Mouse (Mus musculus) MEL (cell line): ENCODE data around the gene Samsn1. TPM values are rescaled to one million over a fixed set of nuclear protein-coding genes. Genes with fewer than 3 reads are reported as not detected.

Experiments used
- DNase-seq: peaks from one replicate; pipeline ENCODE4 v3.0.0; 2011; ENCODE audit warnings: low read depth, low spot score
- H3K27ac ChIP-seq: 2 replicates; pipeline ENCODE4 v1.5.1; 2012; ENCODE audit warnings: low read depth, mild to moderate bottlenecking, control low read depth, low read length, moderate library complexity; ENCODE audit not compliant: control insufficient read depth
- H3K27me3 ChIP-seq, 2 experiments: fragments of 150-350 bp in 1 of 2; sonication (generic) in 1 of 2; 2 replicates each; pipeline ENCODE4 v1.6.1; 2012; ENCODE audit warnings: low read length in 2 of 2, mild to moderate bottlenecking in 2 of 2, improper control_type of control experiment in 1 of 2, moderate library complexity in 1 of 2; ENCODE audit not compliant: insufficient read depth in 2 of 2, control insufficient read depth in 1 of 2
- H3K36me3 ChIP-seq, 2 experiments: 2 replicates each; pipeline ENCODE4 v1.6.1; 2012 to 2014; ENCODE audit warnings: low read length in 2 of 2, improper control_type of control experiment in 1 of 2, inconsistent platforms in 1 of 2, mild to moderate bottlenecking in 1 of 2; ENCODE audit not compliant: insufficient read depth in 2 of 2, control insufficient read depth in 1 of 2
- H3K4me1 ChIP-seq, 2 experiments: fragments of 150-350 bp in 1 of 2; sonication (generic) in 1 of 2; 2 replicates each; pipeline ENCODE4 v1.6.1; 2012; ENCODE audit warnings: low read length in 2 of 2, improper control_type of control experiment in 1 of 2, mild to moderate bottlenecking in 1 of 2; ENCODE audit not compliant: insufficient read depth in 2 of 2, control insufficient read depth in 1 of 2
- H3K4me3 ChIP-seq, 2 experiments: fragments of 150-350 bp in 1 of 2; sonication (generic) in 1 of 2; 2 replicates each; pipeline ENCODE4 v1.5.1; 2012; ENCODE audit warnings: low read depth in 2 of 2, low read length in 2 of 2, mild to moderate bottlenecking in 2 of 2, moderate library complexity in 2 of 2, control low read depth in 1 of 2, improper control_type of control experiment in 1 of 2; ENCODE audit not compliant: control insufficient read depth in 1 of 2, insufficient read depth in 1 of 2
- H3K79me2 ChIP-seq: 2 replicates; pipeline ENCODE4 v1.6.1; 2012; ENCODE audit warnings: mild to moderate bottlenecking, low read length, moderate library complexity; ENCODE audit not compliant: control insufficient read depth, poor library complexity, insufficient read depth
- H3K9ac ChIP-seq: 2 replicates; pipeline ENCODE4 v1.6.1; 2012; ENCODE audit warnings: low read depth, mild to moderate bottlenecking, control low read depth, low read length, moderate library complexity; ENCODE audit not compliant: control insufficient read depth, poor library complexity, severe bottlenecking
- H3K9me3 ChIP-seq: fragments of 150-350 bp; sonication (generic); replicated peaks from 2 replicates; pipeline ENCODE4 v1.6.1; 2012; ENCODE audit warnings: mild to moderate bottlenecking, low read length, improper control_type of control experiment, moderate library complexity; ENCODE audit not compliant: insufficient read depth
- BHLHE40 ChIP-seq: IDR thresholded peaks from 2 replicates; pipeline ENCODE4 v1.6.1; 2012; ENCODE audit warnings: low read depth, mild to moderate bottlenecking, inconsistent platforms, low read length, improper control_type of control experiment, borderline replicate concordance
- CHD1 ChIP-seq: IDR thresholded peaks from 2 replicates; pipeline ENCODE4 v1.6.1; 2012; ENCODE audit warnings: low read depth, mild to moderate bottlenecking, inconsistent platforms, low read length, improper control_type of control experiment
- CHD2 ChIP-seq: IDR thresholded peaks from 2 replicates; pipeline ENCODE4 v1.6.1; 2011; ENCODE audit warnings: low read length, improper control_type of control experiment
- ETS1 ChIP-seq: IDR thresholded peaks from 2 replicates; pipeline ENCODE4 v1.6.1; 2012; ENCODE audit warnings: low read depth, mild to moderate bottlenecking, inconsistent platforms, low read length, improper control_type of control experiment, moderate library complexity
- GABPA ChIP-seq: IDR thresholded peaks from 2 replicates; pipeline ENCODE4 v1.6.1; 2012; ENCODE audit warnings: low read depth, mild to moderate bottlenecking, inconsistent platforms, low read length, improper control_type of control experiment, moderate library complexity
- KAT2A ChIP-seq: conservative IDR thresholded peaks from 2 replicates; pipeline ENCODE4 v1.6.1; 2012; ENCODE audit warnings: low read depth, low read length, improper control_type of control experiment, inconsistent platforms
- MAX ChIP-seq: IDR thresholded peaks from 2 replicates; pipeline ENCODE4 v1.6.1; 2011; ENCODE audit warnings: low read length, improper control_type of control experiment
- MAZ ChIP-seq: IDR thresholded peaks from 2 replicates; pipeline ENCODE4 v1.6.1; 2012; ENCODE audit warnings: low read depth, mild to moderate bottlenecking, inconsistent platforms, low read length, improper control_type of control experiment
- MEF2A ChIP-seq: IDR thresholded peaks from 2 replicates; pipeline ENCODE4 v1.6.1; 2014; ENCODE audit warnings: low read depth, mild to moderate bottlenecking, inconsistent platforms, low read length, improper control_type of control experiment; ENCODE audit not compliant: poor library complexity, insufficient replicate concordance, severe bottlenecking; ENCODE audit errors: extremely low read depth
- MXI1 ChIP-seq: IDR thresholded peaks from 2 replicates; pipeline ENCODE4 v1.6.1; 2011; ENCODE audit warnings: mild to moderate bottlenecking, low read depth, low read length, improper control_type of control experiment
- MYB ChIP-seq: IDR thresholded peaks from 2 replicates; pipeline ENCODE4 v1.6.1; 2011; ENCODE audit warnings: mild to moderate bottlenecking, low read depth, low read length, improper control_type of control experiment
- NRF1 ChIP-seq: IDR thresholded peaks from 2 replicates; pipeline ENCODE4 v1.6.1; 2014; ENCODE audit warnings: low read depth, mild to moderate bottlenecking, inconsistent platforms, low read length, improper control_type of control experiment, moderate library complexity; ENCODE audit not compliant: poor library complexity, insufficient read depth, severe bottlenecking
- POLR2A ChIP-seq, 2 experiments: IDR thresholded peaks; 2 replicates each; pipeline ENCODE4 v1.6.1; 2011 to 2012; ENCODE audit warnings: low read length in 2 of 2, mild to moderate bottlenecking in 2 of 2, control low read depth in 1 of 2, improper control_type of control experiment in 1 of 2, low read depth in 1 of 2, moderate library complexity in 1 of 2; ENCODE audit not compliant: control insufficient read depth in 1 of 2, insufficient read depth in 1 of 2, poor library complexity in 1 of 2
- POLR2AphosphoS2 ChIP-seq: IDR thresholded peaks from 2 replicates; pipeline ENCODE4 v1.6.1; 2011; ENCODE audit warnings: low read length, improper control_type of control experiment
- RCOR1 ChIP-seq: IDR thresholded peaks from 2 replicates; pipeline ENCODE4 v1.6.1; 2012; ENCODE audit warnings: low read depth, mild to moderate bottlenecking, inconsistent platforms, low read length, improper control_type of control experiment
- SIN3A ChIP-seq: IDR thresholded peaks from 2 replicates; pipeline ENCODE4 v1.6.1; 2012; ENCODE audit warnings: low read length, improper control_type of control experiment, inconsistent platforms
- TBP ChIP-seq: IDR thresholded peaks from 2 replicates; pipeline ENCODE4 v1.8.0; 2011; ENCODE audit warnings: low read depth, low read length, improper control_type of control experiment
- UBTF ChIP-seq: IDR thresholded peaks from 2 replicates; pipeline ENCODE4 v1.6.1; 2012; ENCODE audit warnings: low read depth, mild to moderate bottlenecking, inconsistent platforms, low read length, improper control_type of control experiment, moderate library complexity, borderline replicate concordance; ENCODE audit not compliant: insufficient read depth
- USF1 ChIP-seq: IDR thresholded peaks from 2 replicates; pipeline ENCODE4 v1.6.1; 2014; ENCODE audit warnings: low read depth, mild to moderate bottlenecking, inconsistent platforms, low read length, improper control_type of control experiment, moderate library complexity
- USF2 ChIP-seq, 2 experiments: IDR thresholded peaks; 2 replicates each; pipeline ENCODE4 v1.6.1; 2011 to 2012; ENCODE audit warnings: improper control_type of control experiment in 2 of 2, low read length in 2 of 2, borderline replicate concordance in 1 of 2, inconsistent platforms in 1 of 2, low read depth in 1 of 2, mild to moderate bottlenecking in 1 of 2; ENCODE audit not compliant: insufficient read depth in 1 of 2
- ZC3H11A ChIP-seq: IDR thresholded peaks from 2 replicates; pipeline ENCODE4 v1.6.1; 2012; ENCODE audit warnings: low read depth, mild to moderate bottlenecking, inconsistent platforms, low read length, improper control_type of control experiment
- ZMIZ1 ChIP-seq: IDR thresholded peaks from 2 replicates; pipeline ENCODE4 v1.6.1; 2012; ENCODE audit warnings: low read depth, mild to moderate bottlenecking, inconsistent platforms, low read length, improper control_type of control experiment, moderate library complexity
- polyA plus RNA-seq, 2 experiments: library from polyadenylated mRNA; stranded (reverse) in 1 of 2; unstranded in 1 of 2; fragments of >175 nt in 1 of 2; fragments of >200 nt in 1 of 2; gene quantifications; 2 replicates each; pipeline versions ENCODE4 v1.2.1 to v1.2.4; 2012; ENCODE audit warnings: low replicate concordance in 2 of 2, low read depth in 1 of 2; ENCODE audit not compliant: insufficient read length in 2 of 2, insufficient read depth in 1 of 2, missing spikeins in 1 of 2
- total RNA-seq: library from RNA; depleted of rRNA; stranded (reverse); fragments of 300-350 nt; gene quantifications from 2 replicates; pipeline ENCODE4 v1.2.3, GENCODE M21; 2012

The Samsn1 gene
- total and polyA plus RNA-seq, 3 experiments = 55.2 to 205 (median 63.0) TPM

GRCm38 (mm10) chr16:75874508-75874907 is 147.6 kb downstream of the Samsn1 start:
- Histone ChIP-seq H3K9me3 (no peaks in the 10 kb centered on the region), H3K36me3 (peaks cover 16 to 35% of the 10 kb centered on the region in 2 experiments), H3K4me3 (no peak overlapping the region), H3K79me2 (no peaks in the 10 kb centered on the region), H3K27me3 (no peaks in the 10 kb centered on the region), H3K4me1 (peaks cover 9 to 12% of the 10 kb centered on the region in 2 experiments), H3K27ac (no peak overlapping the region), H3K9ac (no peak overlapping the region)
- no peak for DNase-seq
- TF ChIP-seq MYB = no peak
- TF ChIP-seq MAZ = no peak
- no peak for TF ChIP-seq CHD1
- no peak for TF ChIP-seq NRF1
- TF ChIP-seq ZC3H11A = no peak
- TF ChIP-seq USF1 = no peak
- no peak for TF ChIP-seq GABPA

GRCm38 (mm10) chr16:75872241-75872640 is 149.8 kb downstream of the Samsn1 start:
- Histone ChIP-seq H3K4me3 (no peak overlapping the region), H3K79me2 (no peaks in the 10 kb centered on the region), H3K9ac (no peak overlapping the region), H3K4me1 (peaks cover 11 to 13% of the 10 kb centered on the region in 2 experiments), H3K27ac (no peak overlapping the region), H3K9me3 (no peaks in the 10 kb centered on the region), H3K27me3 (no peaks in the 10 kb centered on the region), H3K36me3 (peaks cover 27 to 38% of the 10 kb centered on the region in 2 experiments)
- TF ChIP-seq BHLHE40 (no peak), USF2 (IDR thresholded peaks at IDR 0.05; ENCODE audit: borderline replicate concordance in 1 of 2, insufficient read depth in 1 of 2, low read depth in 1 of 2, low read length in 2 of 2) (no peak), POLR2AphosphoS2 (no peak), MEF2A (no peak), ZMIZ1 (no peak), ZC3H11A (no peak), CHD1 (no peak), MXI1 (no peak), KAT2A (no peak), MAX (no peak), TBP (no peak), SIN3A (no peak), POLR2A (IDR thresholded peaks at IDR 0.05; ENCODE audit: control insufficient read depth in 1 of 2, insufficient read depth in 1 of 2, low read depth in 1 of 2, low read length in 2 of 2, poor library complexity in 1 of 2) (no peak), ETS1 (no peak), RCOR1 (no peak), UBTF (no peak), CHD2 (no peak)
- DNase-seq = no peak
